Mouse (Mus musculus) cerebellum, postnatal 25 days (tissue): ENCODE data around the gene Cldn20.

ENCODE experiments used
- DNase-seq, 2 experiments: peaks; one replicate each; pipeline ENCODE4 v3.0.0; 2021; ENCODE audit warnings: mixed read lengths in 2 of 2

Cldn20 gene

GRCm38 (mm10) chr17:3532254-3532653 lies at the start of gene Cldn20:
TSS of gene Cldn20 (plus strand) at chr17:3532554.
- DNase-seq, result no peak

- no peak for DNase-seq
Measured at GRCm38 (mm10) chr17:3483091-3483490, 49.3 kb upstream of the Cldn20 start.

- no peak for DNase-seq
Measured at GRCm38 (mm10) chr17:3485851-3486250, 46.5 kb upstream of the Cldn20 start.

GRCm38 (mm10) chr17:3487211-3487610 lies 45.1 kb upstream of the Cldn20 start:
- DNase-seq, result no peak

GRCm38 (mm10) chr17:3487721-3488601 lies 44.4 kb upstream of the Cldn20 start:
- DNase-seq, result no peak

GRCm38 (mm10) chr17:3490216-3490895 lies 42.0 kb upstream of the Cldn20 start:
- no peak for DNase-seq

- DNase-seq, result no peak
Measured at GRCm38 (mm10) chr17:3491065-3491464, 41.3 kb upstream of the Cldn20 start.

- DNase-seq, result peak in 1 of 2 experiments; percentile 18
Measured at GRCm38 (mm10) chr17:3491667-3492066, 40.7 kb upstream of the Cldn20 start.

GRCm38 (mm10) chr17:3495576-3495975 lies 36.8 kb upstream of the Cldn20 start:
- DNase-seq, result no peak

- no peak for DNase-seq
Measured at GRCm38 (mm10) chr17:3496080-3496479, 36.3 kb upstream of the Cldn20 start.

GRCm38 (mm10) chr17:3498086-3498485 lies 34.3 kb upstream of the Cldn20 start:
- DNase-seq, result peak in 1 of 2 experiments; percentile 32

- no peak for DNase-seq
Measured at GRCm38 (mm10) chr17:3498580-3498979, 33.8 kb upstream of the Cldn20 start.

- no peak for DNase-seq
Measured at GRCm38 (mm10) chr17:3499468-3499867, 32.9 kb upstream of the Cldn20 start.

- no peak for DNase-seq
Measured at GRCm38 (mm10) chr17:3500076-3500475, 32.3 kb upstream of the Cldn20 start.

- DNase-seq, result no peak
Measured at GRCm38 (mm10) chr17:3500936-3501335, 31.4 kb upstream of the Cldn20 start.

GRCm38 (mm10) chr17:3505711-3506110 lies 26.6 kb upstream of the Cldn20 start:
- no peak for DNase-seq

- no peak for DNase-seq
Measured at GRCm38 (mm10) chr17:3506508-3506907, 25.8 kb upstream of the Cldn20 start.

- DNase-seq, result peak; percentile 63 to 80
Measured at GRCm38 (mm10) chr17:3509841-3510240, 22.5 kb upstream of the Cldn20 start.

GRCm38 (mm10) chr17:3514316-3514715 lies 18.0 kb upstream of the Cldn20 start:
- no peak for DNase-seq

GRCm38 (mm10) chr17:3515851-3516250 lies 16.5 kb upstream of the Cldn20 start:
- no peak for DNase-seq

GRCm38 (mm10) chr17:3516406-3516805 lies 15.9 kb upstream of the Cldn20 start:
- DNase-seq, result no peak

- DNase-seq, result no peak
Measured at GRCm38 (mm10) chr17:3520344-3520743, 12.0 kb upstream of the Cldn20 start.

GRCm38 (mm10) chr17:3527841-3528471 lies 4.4 kb upstream of the Cldn20 start:
- DNase-seq, result no peak

- no peak for DNase-seq
Measured at GRCm38 (mm10) chr17:3529523-3529922, 2.8 kb upstream of the Cldn20 start.
